Mouse (Mus musculus): Measurements from ENCODE around the gene 4931423N10Rik. TPM values are rescaled to one million over a fixed set of nuclear protein-coding genes. Genes with fewer than 3 reads are reported as not detected.
"Not testable (repeated sequence)": the region's sequence is repeated elsewhere in the genome, so short reads cannot be mapped to it uniquely, and the experiment has no call there.

4931423N10Rik gene
- not detected in 2 replicates for polyA plus RNA-seq (2016; fragmentation: Nextera tagmentation; extraction: Ambion mirVana)

DNA sequence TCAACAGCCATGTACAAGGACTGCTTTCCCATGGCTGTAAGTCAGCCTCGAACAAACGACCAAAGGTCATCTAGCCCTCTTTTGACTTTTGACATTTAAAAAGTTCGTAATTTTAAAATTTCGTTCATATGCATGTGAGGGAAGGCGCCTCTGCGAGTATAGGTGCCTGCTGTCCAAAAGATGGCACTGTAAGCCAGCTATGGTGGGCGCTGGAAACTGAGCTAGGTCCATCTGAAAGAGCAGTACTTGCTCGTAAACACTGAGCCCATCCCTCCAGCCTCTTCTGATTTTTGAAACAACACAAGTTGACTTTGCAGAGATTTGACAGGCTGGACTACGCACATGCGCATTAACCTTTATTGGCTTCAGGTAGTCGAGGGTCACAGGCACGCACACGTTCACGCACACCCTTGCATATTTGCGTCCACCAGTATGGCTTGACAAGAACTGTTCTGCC lies at the start of gene 4931423N10Rik:
TSS of gene 4931423N10Rik (plus strand) at position 407 of the 457 bp plus-strand sequence.
- WGBS: 82% methylated on average over 15 of the region's 15 CpGs
- H3K4me1 ChIP-seq (replicated peaks): no peaks in the 10 kb centered on the region
- H3K9ac ChIP-seq (replicated peaks): no peak within 1 kb of the TSS
- no peaks in the 10 kb centered on the region for H3K9me3 ChIP-seq
- no peaks in the 10 kb centered on the region for H3K27me3 ChIP-seq
- no peaks in the 10 kb centered on the region for H3K36me3 ChIP-seq
- H3K4me3 ChIP-seq (replicated peaks): no peak within 1 kb of the TSS
- H3K27ac ChIP-seq: no peak within 1 kb of the TSS
- no peak for ATAC-seq (ENCODE audit: insufficient number of reproducible peaks, insufficient read depth, low FRiP score, low TSS enrichment, low read depth)
- H3K4me2 ChIP-seq: no peak within 1 kb of the TSS

DNA sequence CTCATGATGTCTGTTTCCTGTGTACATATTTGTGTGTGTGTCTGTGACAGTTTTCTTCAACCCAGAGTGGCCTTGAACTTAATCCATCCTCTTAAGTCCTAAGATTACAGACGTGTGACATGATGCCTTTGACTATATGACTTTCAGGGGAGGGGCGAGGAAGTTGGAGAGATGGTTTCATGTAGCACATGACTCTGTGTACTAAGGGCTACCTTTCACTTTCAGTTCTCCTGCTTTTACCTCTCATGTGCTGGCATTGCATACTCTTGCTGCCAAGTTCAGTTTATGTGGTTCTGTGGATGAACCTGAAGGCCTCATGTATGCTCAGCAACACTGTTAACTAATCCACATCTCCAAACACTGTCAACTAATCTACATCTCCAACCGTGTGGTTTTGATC lies 35.0 kb upstream of the 4931423N10Rik start:
- WGBS: 89% methylated on average over 3 of the region's 3 CpGs
- Histone ChIP-seq H3K4me1 (replicated peaks) (no peaks in the 10 kb centered on the region), H3K36me3 (peaks cover 81% of the 10 kb centered on the region), H3K4me2 (no peak overlapping the region), H3K9me3 (no peaks in the 10 kb centered on the region), H3K4me3 (replicated peaks) (no peak overlapping the region), H3K27me3 (no peaks in the 10 kb centered on the region), H3K27ac (no peak overlapping the region), H3K9ac (replicated peaks) (no peak overlapping the region)
- no peak for ATAC-seq (ENCODE audit: insufficient number of reproducible peaks, insufficient read depth, low FRiP score, low TSS enrichment, low read depth)

DNA sequence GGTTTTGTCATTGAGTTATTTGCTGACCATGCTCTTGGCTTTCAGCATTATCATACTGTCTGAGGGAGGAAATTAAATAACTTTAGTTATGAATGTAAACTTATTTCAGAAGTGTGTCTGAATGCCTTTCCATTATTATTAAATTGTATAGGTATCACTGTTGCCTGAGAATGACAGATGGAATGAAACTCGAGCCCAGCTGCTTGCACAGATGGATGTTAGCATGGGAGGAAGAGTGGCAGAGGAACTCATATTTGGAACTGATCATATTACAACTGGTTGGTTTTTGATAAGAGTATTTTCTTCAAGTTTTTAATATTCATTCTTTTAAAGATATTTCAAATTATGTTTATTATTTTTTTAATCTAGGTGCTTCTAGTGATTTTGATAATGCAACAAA lies 12.9 kb upstream of the 4931423N10Rik start:
- Histone ChIP-seq H3K27me3 (no peaks in the 10 kb centered on the region), H3K4me2 (no peak overlapping the region), H3K4me3 (replicated peaks) (no peak overlapping the region), H3K4me1 (replicated peaks) (no peaks in the 10 kb centered on the region), H3K9me3 (no peaks in the 10 kb centered on the region), H3K27ac (no peak overlapping the region), H3K9ac (replicated peaks) (no peak overlapping the region), H3K36me3 (peaks cover 74% of the 10 kb centered on the region)
- 89% methylated on average over 1 of the region's 1 CpGs for WGBS
- no peak for ATAC-seq (ENCODE audit: insufficient number of reproducible peaks, insufficient read depth, low FRiP score, low TSS enrichment, low read depth)

DNA sequence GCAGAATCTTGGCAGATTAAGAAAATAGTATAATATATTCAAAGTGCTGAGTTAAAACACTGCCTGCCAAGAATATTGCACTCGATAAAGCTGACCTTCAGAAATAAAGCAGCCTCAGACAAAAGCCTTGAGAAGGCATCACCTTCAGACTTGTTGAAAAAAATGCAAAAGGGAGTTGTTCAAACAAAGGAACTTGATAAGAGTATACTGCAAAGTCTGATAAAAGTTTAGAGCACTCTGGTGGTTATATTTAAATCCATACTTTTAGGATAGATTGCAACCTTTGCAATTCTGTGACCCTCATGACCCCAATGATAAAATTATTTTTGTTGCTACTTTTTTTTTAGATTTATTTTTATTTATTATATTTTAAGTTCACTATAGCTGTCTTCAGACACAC lies 6.2 kb upstream of the 4931423N10Rik start:
- Histone ChIP-seq H3K27me3 (no peaks in the 10 kb centered on the region), H3K36me3 (peaks cover 38% of the 10 kb centered on the region), H3K4me3 (replicated peaks) (no peak overlapping the region), H3K27ac (no peak overlapping the region), H3K4me1 (replicated peaks) (no peaks in the 10 kb centered on the region), H3K9ac (replicated peaks) (no peak overlapping the region), H3K4me2 (no peak overlapping the region), H3K9me3 (no peaks in the 10 kb centered on the region)
- ATAC-seq (ENCODE audit: insufficient number of reproducible peaks, insufficient read depth, low FRiP score, low TSS enrichment, low read depth): no peak
- WGBS: 98% methylated on average over 1 of the region's 1 CpGs

DNA sequence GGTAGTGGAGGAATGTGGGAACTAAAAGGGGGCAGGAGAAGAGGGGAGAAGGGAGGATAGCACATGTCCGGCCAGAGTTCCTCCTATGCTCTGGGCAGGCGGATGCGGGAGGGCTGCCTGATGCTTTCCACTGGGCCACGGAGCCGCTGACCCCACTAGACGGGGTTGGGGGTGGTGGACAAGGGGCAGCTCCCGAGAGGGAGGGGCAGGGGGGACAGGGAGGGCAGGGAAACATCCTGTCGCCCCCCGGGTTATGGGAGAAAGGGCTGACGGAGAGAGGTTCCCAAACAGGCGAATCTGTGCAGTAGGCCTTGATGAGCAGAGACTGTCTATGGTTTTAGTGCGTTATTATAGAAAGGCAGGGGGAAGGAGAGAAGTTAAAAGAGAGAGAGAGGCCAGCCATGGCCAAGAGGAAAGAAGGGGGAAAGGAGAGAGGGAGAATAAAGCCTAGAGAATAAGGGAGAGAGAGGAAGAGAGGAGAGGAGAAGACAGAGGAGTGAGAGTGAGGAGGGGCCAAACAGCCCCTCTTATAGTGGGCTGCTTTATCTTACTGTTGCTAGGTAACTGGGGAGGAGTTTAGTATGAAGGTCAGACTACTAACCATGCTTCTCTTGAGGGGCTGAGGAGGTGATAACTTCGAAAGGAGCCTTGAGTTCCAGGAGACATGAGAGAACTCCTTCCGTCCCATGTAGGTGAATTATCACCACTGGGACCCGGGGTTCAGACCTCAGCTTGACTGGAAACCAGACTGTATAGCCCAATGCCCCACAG lies 4.2 kb upstream of the 4931423N10Rik start:
- 64% methylated on average over 15 of the region's 15 CpGs for WGBS

DNA sequence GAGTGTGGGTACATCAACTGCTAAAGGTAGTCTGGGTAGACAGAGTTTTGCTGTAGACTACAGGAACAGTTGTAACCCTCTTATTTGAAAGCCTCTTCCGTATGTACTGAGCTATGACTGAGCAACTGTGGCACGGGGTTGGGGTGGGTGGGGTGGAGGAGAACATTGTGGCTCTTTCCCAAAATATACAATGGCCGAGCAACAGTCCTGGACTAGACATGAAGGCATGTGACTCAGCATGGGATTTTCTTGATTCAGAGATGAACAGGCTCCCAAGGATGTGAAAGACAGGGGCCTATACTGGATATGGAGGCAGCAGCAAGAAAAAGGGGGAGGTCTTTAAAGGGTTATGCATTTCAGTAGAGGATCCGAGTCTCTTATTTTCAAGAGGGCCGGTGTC lies 6.4 kb downstream of the 4931423N10Rik start:
- no peaks in the 10 kb centered on the region for H3K36me3 ChIP-seq
- no peaks in the 10 kb centered on the region for H3K9me3 ChIP-seq
- no peak overlapping the region for H3K4me2 ChIP-seq
- no peak overlapping the region for H3K4me3 ChIP-seq (replicated peaks)
- 84% methylated on average over 5 of the region's 5 CpGs for WGBS
- H3K9ac ChIP-seq (replicated peaks): no peak overlapping the region
- H3K4me1 ChIP-seq (replicated peaks): no peaks in the 10 kb centered on the region
- H3K27ac ChIP-seq: no peak overlapping the region
- ATAC-seq (ENCODE audit: insufficient number of reproducible peaks, insufficient read depth, low FRiP score, low TSS enrichment, low read depth): no peak
- H3K27me3 ChIP-seq: no peaks in the 10 kb centered on the region

More for the DNA sequence above, 4.2 kb upstream of the 4931423N10Rik start:
- peaks cover 29% of the 10 kb centered on the region for H3K36me3 ChIP-seq
- no peak overlapping the region for H3K27ac ChIP-seq
- no peak overlapping the region for H3K9ac ChIP-seq (replicated peaks)
- no peaks in the 10 kb centered on the region for H3K4me1 ChIP-seq (replicated peaks)
- ATAC-seq (ENCODE audit: insufficient number of reproducible peaks, insufficient read depth, low FRiP score, low TSS enrichment, low read depth): no peak
- no peak overlapping the region for H3K4me2 ChIP-seq
- no peaks in the 10 kb centered on the region for H3K27me3 ChIP-seq
- H3K9me3 ChIP-seq: no peaks in the 10 kb centered on the region
- no peak overlapping the region for H3K4me3 ChIP-seq (replicated peaks)

DNA sequence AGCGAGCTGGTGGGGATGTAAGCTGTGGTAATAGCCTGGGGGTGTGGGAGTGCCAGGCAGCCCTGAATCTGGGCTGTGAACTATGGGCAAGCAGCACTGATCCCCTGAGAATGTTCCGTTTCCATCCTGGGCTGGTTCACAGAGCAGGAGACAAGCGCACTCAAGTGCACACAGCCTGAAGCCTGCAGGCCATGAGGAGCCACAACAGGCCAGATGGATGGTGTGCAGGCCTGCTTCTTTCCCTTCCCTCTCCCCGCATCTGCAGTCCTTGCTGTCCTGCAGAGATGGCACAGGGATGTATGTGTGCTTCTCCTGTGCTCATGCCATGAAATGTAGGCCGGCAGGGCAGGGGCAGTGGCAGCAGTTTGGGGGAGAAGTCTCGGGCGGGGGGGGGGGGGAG lies 17.9 kb downstream of the 4931423N10Rik start:
- 52% methylated on average over 7 of the region's 7 CpGs for WGBS
- ATAC-seq (ENCODE audit: insufficient number of reproducible peaks, insufficient read depth, low FRiP score, low TSS enrichment, low read depth): no peak
- Histone ChIP-seq H3K4me2 (no peak overlapping the region), H3K36me3 (no peaks in the 10 kb centered on the region), H3K27ac (no peak overlapping the region), H3K9ac (replicated peaks) (no peak overlapping the region), H3K4me3 (replicated peaks) (no peak overlapping the region), H3K9me3 (no peaks in the 10 kb centered on the region), H3K27me3 (no peaks in the 10 kb centered on the region), H3K4me1 (replicated peaks) (no peaks in the 10 kb centered on the region)

DNA sequence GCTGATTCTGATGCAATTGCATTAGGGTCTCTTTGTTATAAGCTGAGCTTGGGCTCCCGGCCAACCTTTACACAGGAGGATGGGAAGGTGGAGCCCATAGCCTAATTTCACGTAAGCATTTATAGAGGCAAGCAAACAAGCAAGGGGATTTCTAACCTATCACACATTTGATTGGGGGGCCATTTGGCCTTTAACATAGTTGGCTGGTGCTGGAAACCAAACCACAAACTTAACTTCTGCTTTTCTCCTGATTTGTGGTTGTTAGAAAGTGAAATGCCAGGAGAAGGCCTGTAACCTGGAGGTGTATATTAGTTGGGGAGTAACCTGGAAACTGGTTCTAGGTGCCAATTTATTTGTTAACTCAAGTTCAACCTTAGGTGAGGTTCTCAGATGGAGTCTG lies 21.2 kb downstream of the 4931423N10Rik start:
- ATAC-seq (ENCODE audit: insufficient number of reproducible peaks, insufficient read depth, low FRiP score, low TSS enrichment, low read depth): no peak
- Histone ChIP-seq H3K9me3 (no peaks in the 10 kb centered on the region), H3K27ac (no peak overlapping the region), H3K4me2 (no peak overlapping the region), H3K36me3 (no peaks in the 10 kb centered on the region), H3K9ac (replicated peaks) (no peak overlapping the region), H3K4me3 (replicated peaks) (no peak overlapping the region), H3K4me1 (replicated peaks) (no peaks in the 10 kb centered on the region), H3K27me3 (peaks cover 7% of the 10 kb centered on the region; the same call in 1 of the 2 replicates)
- 75% methylated on average over 2 of the region's 2 CpGs for WGBS

DNA sequence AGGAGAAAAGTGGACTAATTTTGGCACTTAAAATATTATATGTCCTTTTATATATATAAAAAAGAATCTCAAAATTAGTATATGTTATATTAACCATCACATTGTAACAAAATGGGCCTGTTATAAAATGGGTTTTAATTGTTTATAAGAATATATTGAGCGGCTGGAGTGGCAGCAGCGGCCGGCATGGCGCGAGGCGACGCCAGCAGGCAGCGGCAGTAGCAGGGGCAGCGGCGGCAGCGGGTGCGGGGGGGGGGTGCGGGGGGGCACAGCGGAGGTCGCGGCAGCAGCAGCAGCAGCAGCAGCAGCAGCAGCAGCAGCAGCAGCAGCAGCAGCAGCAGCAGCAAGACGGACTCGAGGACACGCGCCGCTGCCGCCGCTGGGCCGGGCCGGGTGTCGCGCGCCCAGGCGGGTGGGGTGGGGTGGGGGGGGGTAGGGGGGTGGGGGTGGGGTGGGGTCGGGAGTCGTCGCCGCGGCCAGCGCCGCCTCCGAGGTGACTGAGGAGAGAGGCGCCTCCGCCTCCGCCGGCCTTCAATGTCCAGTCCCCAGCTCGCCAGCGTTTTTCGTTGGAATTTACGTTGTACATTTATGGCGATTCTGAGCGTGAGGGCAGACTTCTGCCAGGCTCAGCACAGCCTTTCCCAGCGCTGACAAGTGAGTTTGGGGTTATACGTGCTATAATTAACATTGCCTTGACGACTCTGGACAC lies 26.9 kb downstream of the 4931423N10Rik start:
- no peak overlapping the region for H3K27ac ChIP-seq
- peak overlapping the region; percentile 54 for H3K4me3 ChIP-seq (replicated peaks)
- H3K4me1 ChIP-seq (replicated peaks): no peaks in the 10 kb centered on the region
- peak; percentile 68; the same call in 1 of the 2 replicates for ATAC-seq (ENCODE audit: insufficient number of reproducible peaks, insufficient read depth, low FRiP score, low TSS enrichment, low read depth)
- peak overlapping the region; percentile 81 for H3K4me2 ChIP-seq
- H3K27me3 ChIP-seq: peaks cover 15% of the 10 kb centered on the region; the same call in 1 of the 2 replicates
- H3K9me3 ChIP-seq: no peaks in the 10 kb centered on the region
- peak overlapping the region; percentile 65 for H3K9ac ChIP-seq (replicated peaks)
- under 1% methylated on average over 30 of the region's 50 CpGs for WGBS
- no peaks in the 10 kb centered on the region for H3K36me3 ChIP-seq

DNA sequence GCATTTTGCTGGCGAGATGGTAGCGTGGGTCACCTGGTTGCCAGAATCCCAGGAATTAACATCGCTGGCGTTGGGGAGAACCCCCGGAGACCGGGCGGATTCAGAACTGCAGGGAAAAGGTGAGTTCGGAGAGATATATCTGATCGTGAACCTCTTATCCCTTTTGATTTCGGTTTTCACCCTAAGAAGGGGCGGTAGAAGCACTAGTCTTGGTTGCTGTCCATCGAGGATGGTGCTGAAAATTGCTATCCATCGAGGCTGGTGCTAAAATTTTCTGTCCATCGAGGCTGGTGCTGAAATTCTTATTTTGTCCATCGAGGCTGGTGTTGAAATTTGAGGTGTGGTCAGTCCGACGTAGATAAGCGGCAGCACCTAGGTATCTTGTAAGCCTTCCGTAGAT lies 83.7 kb downstream of the 4931423N10Rik start:
- H3K36me3 ChIP-seq; H3K4me2 ChIP-seq; H3K27me3 ChIP-seq; H3K4me1 ChIP-seq (replicated peaks); H3K4me3 ChIP-seq (replicated peaks); H3K9me3 ChIP-seq; H3K27ac ChIP-seq; H3K9ac ChIP-seq (replicated peaks); ATAC-seq (ENCODE audit: insufficient number of reproducible peaks, insufficient read depth, low FRiP score, low TSS enrichment, low read depth): not testable (repeated sequence)
- 54% methylated on average over 19 of the region's 19 CpGs for WGBS

DNA sequence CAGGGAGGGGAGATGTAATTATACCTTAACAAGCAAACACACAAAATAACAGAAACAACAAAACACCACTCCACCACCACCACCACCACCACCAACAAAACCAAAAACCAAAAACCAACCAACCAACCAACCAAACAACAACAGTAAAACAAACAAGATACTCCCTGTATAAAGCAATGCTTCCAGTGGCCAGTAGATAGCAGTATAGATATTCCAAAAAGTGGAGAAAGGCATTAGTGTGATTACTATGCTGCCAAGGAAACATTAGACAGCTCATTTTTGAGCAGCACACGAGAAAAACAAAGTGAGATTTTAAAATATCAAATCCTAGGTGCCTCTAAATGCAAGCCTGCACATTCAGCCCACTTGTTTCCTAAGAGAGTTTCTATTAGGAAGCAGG lies 107.6 kb downstream of the 4931423N10Rik start:
- H3K4me1 ChIP-seq (replicated peaks): no peaks in the 10 kb centered on the region
- H3K4me3 ChIP-seq (replicated peaks): no peak overlapping the region
- no peaks in the 10 kb centered on the region for H3K36me3 ChIP-seq
- no peak overlapping the region for H3K4me2 ChIP-seq
- H3K27ac ChIP-seq: no peak overlapping the region
- no peak overlapping the region for H3K9ac ChIP-seq (replicated peaks)
- H3K27me3 ChIP-seq: no peaks in the 10 kb centered on the region
- no peak for ATAC-seq (ENCODE audit: insufficient number of reproducible peaks, insufficient read depth, low FRiP score, low TSS enrichment, low read depth)
- 2% methylated on average over 1 of the region's 1 CpGs for WGBS
- H3K9me3 ChIP-seq: no peaks in the 10 kb centered on the region
